Mouse (Mus musculus) limb, embryonic 15.5 days (tissue): ENCODE measurements around the gene Xylb. TPM values are rescaled to one million over a fixed set of nuclear protein-coding genes. Genes with fewer than 3 reads are reported as not detected.
A peak's percentile ranks its signal among the peaks of the same experiment; 100 is the strongest.

Source experiments
- ATAC-seq: fragments of 200-750 bp; cut with Nextera tagmentation; 2 replicates; pipeline ENCODE4 v1.8.0; 2017; ENCODE audit warnings: low read depth, moderate TSS enrichment; ENCODE audit not compliant: insufficient number of reproducible peaks, low FRiP score, low TSS enrichment
- H3K27ac ChIP-seq: fragments of 300-500 bp; sonication (generic); 2 replicates; pipeline ENCODE4 v1.5.1; 2015; ENCODE audit warnings: moderate library complexity, mild to moderate bottlenecking, inconsistent platforms
- H3K27me3 ChIP-seq: fragments of 300-500 bp; sonication (generic); 2 replicates; pipeline ENCODE4 v1.6.1; 2015; ENCODE audit warnings: inconsistent platforms
- H3K36me3 ChIP-seq: fragments of 300-500 bp; sonication (generic); 2 replicates; pipeline ENCODE4 v1.6.1; 2015; ENCODE audit warnings: inconsistent platforms
- H3K4me1 ChIP-seq: fragments of 300-500 bp; sonication (generic); 2 replicates; pipeline ENCODE4 v1.6.1; 2015; ENCODE audit warnings: inconsistent platforms
- H3K4me2 ChIP-seq: fragments of 300-500 bp; sonication (generic); 2 replicates; pipeline ENCODE4 v1.6.1; 2015; ENCODE audit warnings: mild to moderate bottlenecking, inconsistent platforms
- H3K4me3 ChIP-seq: fragments of 300-500 bp; sonication (generic); 2 replicates; pipeline ENCODE4 v1.5.1; 2015; ENCODE audit warnings: mild to moderate bottlenecking, inconsistent platforms
- H3K9ac ChIP-seq: fragments of 300-500 bp; sonication (generic); 2 replicates; pipeline ENCODE4 v1.6.1; 2015; ENCODE audit warnings: inconsistent platforms
- H3K9me3 ChIP-seq: fragments of 300-500 bp; sonication (generic); 2 replicates; pipeline ENCODE4 v1.6.1; 2016; ENCODE audit warnings: inconsistent platforms
- WGBS: fragments of 180-500 bp; shearing (Covaris S2); methylation state at CpG from one replicate; pipeline ENCODE4 v1.1.7; 2015; 5-methylcytosine and 5-hydroxymethylcytosine counted together
- polyA plus RNA-seq: library from polyadenylated mRNA; unstranded; fragments of >200 nt; fragmentation: Nextera tagmentation; extraction: Ambion mirVana; gene quantifications from 2 replicates; pipeline ENCODE4 v1.2.1, GENCODE M21; 2015

Xylb gene
- polyA plus RNA-seq, 1 experiment from 2014 or later = 4.2 TPM

DNA sequence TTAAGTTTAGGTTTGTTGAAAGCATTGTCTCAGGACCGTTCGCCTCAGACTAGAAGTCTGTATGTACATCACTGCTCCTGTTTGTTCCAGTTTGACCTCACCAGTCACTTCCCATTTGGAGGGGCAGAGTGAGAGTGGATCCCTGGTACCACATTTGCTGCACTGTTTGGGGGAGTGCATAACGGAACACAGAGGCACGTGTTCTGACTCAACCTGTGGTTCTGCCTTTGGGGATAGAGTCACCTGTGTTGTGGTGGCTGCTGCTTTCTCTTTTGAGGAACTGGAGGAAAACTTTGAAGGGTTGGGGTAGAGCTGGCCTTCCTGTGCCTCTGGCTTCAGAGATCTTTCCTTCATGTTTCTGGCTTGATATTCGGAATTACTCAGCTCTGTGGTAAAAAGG, 46.9 kb downstream of the Xylb start:
- Histone ChIP-seq H3K9me3 (no peaks in the 10 kb centered on the region), H3K4me3 (peak overlapping the region; percentile 88), H3K36me3 (no peaks in the 10 kb centered on the region), H3K27me3 (no peaks in the 10 kb centered on the region), H3K4me1 (peaks cover 49% of the 10 kb centered on the region), H3K27ac (no peak overlapping the region), H3K9ac (no peak overlapping the region), H3K4me2 (peak overlapping the region; percentile 97)
- ATAC-seq = no peak
- 62% methylated on average over 5 of the region's 5 CpGs for WGBS

DNA sequence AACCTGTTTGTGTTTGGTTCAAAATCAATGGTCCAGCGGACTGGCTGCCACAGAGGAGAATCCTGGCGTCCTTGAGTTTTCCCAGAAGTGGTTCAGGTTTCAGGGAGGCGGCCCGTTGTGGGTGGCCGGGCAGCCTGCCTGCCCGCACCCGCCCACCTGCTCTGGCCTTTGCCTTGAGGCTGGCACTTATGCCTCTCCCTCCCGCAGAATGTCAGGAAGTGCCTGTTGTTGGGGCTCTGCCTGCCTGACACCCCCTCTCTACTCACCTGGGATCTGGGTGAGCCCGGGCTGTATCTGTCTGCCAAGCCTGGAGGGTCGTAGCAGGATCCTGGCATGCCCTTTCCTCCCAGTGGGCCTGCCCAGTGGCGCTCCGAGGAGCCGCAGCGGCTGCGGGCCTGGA, 50.7 kb downstream of the Xylb start:
- no peaks in the 10 kb centered on the region for H3K27me3 ChIP-seq

GRCm38 (mm10) chr9:119408898-119409664, 51.9 kb downstream of the Xylb start:
- H3K27me3 ChIP-seq = no peaks in the 10 kb centered on the region
- 79% methylated on average over 11 of the region's 11 CpGs for WGBS
- no peak overlapping the region for H3K4me2 ChIP-seq
- H3K9me3 ChIP-seq = peaks cover 10% of the 10 kb centered on the region; the same call in 1 of the 2 replicates
- peak; percentile 41; the same call in 1 of the 2 replicates for ATAC-seq
- H3K4me1 ChIP-seq = peaks cover 34% of the 10 kb centered on the region
- peaks cover 14% of the 10 kb centered on the region for H3K36me3 ChIP-seq
- no peak overlapping the region for H3K4me3 ChIP-seq
- H3K9ac ChIP-seq = no peak overlapping the region
- peak overlapping the region; percentile 54 for H3K27ac ChIP-seq

More for the DNA sequence above, 50.7 kb downstream of the Xylb start:
- ATAC-seq = no peak
- H3K4me2 ChIP-seq = no peak overlapping the region
- no peak overlapping the region for H3K4me3 ChIP-seq
- peaks cover 10% of the 10 kb centered on the region for H3K36me3 ChIP-seq
- peaks cover 46% of the 10 kb centered on the region for H3K4me1 ChIP-seq
- 0 out of 2 replicates have a peak overlapping the region, but pooled peaks have one; percentile 11 for H3K27ac ChIP-seq
- H3K9ac ChIP-seq = no peak overlapping the region
- peaks cover 5% of the 10 kb centered on the region; the same call in 1 of the 2 replicates for H3K9me3 ChIP-seq
- 58% methylated on average over 15 of the region's 15 CpGs for WGBS

GRCm38 (mm10) chr9:119409864-119410263, 52.7 kb downstream of the Xylb start:
- Histone ChIP-seq H3K27me3 (no peaks in the 10 kb centered on the region), H3K27ac (no peak overlapping the region), H3K4me1 (peaks cover 27% of the 10 kb centered on the region), H3K36me3 (peaks cover 14% of the 10 kb centered on the region), H3K9me3 (peaks cover 10% of the 10 kb centered on the region; the same call in 1 of the 2 replicates), H3K4me2 (no peak overlapping the region), H3K4me3 (no peak overlapping the region), H3K9ac (no peak overlapping the region)
- WGBS = 78% methylated on average over 5 of the region's 5 CpGs
- no peak for ATAC-seq

DNA sequence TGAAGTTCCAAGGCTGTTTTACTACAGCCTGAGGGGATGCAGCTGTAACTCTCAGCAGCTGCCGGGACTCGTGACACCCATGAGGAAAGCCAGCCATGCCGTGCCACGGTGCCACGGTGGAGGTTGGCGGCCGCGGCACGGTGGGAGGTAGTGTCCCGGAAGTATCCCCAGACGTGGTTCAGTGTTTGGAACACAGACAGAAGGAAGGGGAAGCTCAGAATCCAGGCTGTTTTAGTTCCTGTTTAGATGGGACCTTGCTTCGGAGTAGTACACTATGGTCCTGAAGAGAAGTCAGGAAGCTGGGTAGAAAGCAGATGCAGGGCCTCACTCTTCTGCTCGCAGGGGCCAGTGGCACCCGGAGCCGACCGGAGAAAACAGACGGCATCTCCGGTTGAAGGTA, 60.8 kb downstream of the Xylb start:
- no peak overlapping the region for H3K4me3 ChIP-seq

DNA sequence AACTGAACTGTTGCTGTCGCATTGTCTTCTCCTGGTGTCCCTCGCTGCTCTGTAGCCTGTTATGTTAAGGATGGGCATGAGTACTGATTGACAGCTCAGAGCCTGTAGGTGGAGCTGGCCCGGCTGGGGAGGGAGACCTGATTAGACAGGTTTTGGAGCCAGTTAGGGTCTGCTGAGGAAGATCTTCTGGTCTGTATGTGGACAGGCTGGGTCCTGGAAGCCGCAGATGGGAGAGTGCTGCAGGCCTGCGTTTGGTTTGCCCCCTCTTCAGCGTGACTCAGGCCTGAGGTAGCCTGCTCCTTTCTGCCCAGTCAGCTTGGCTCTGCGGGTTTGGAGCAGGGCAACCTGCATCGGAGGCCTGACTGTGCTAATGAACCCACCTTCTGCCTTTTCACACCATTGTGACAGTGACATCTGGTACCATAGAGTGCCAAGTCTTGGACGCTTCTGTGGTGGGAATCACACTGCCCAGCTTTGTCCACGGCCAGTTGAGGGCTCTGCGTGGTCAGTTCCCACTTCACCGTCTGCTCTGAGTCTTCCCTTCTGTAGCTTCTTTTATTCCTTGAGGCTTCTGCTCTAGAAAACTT, 62.8 kb downstream of the Xylb start:
- ATAC-seq = no peak
- Histone ChIP-seq H3K36me3 (no peaks in the 10 kb centered on the region), H3K27me3 (no peaks in the 10 kb centered on the region), H3K9me3 (no peaks in the 10 kb centered on the region), H3K9ac (no peak overlapping the region), H3K4me3 (no peak overlapping the region), H3K27ac (no peak overlapping the region), H3K4me2 (no peak overlapping the region), H3K4me1 (peaks cover 50% of the 10 kb centered on the region)
- 82% methylated on average over 12 of the region's 12 CpGs for WGBS

More for the DNA sequence above, 60.8 kb downstream of the Xylb start:
- Histone ChIP-seq H3K9me3 (0 out of 2 replicates have a peak, but pooled peaks cover 3% of the 10 kb centered on the region), H3K36me3 (0 out of 2 replicates have a peak, but pooled peaks cover 3% of the 10 kb centered on the region), H3K27ac (peak overlapping the region; percentile 19; the same call in 1 of the 2 replicates), H3K27me3 (no peaks in the 10 kb centered on the region), H3K9ac (no peak overlapping the region), H3K4me2 (peak overlapping the region; percentile 8; the same call in 1 of the 2 replicates), H3K4me1 (peaks cover 34% of the 10 kb centered on the region)
- 46% methylated on average over 18 of the region's 18 CpGs for WGBS
- ATAC-seq = no peak

- ATAC-seq = peak; percentile 83
- Histone ChIP-seq H3K9me3 (no peaks in the 10 kb centered on the region), H3K36me3 (peaks cover 12% of the 10 kb centered on the region), H3K4me2 (0 out of 2 replicates have a peak overlapping the region, but pooled peaks have one; percentile 5), H3K4me3 (no peak overlapping the region), H3K4me1 (peaks cover 56% of the 10 kb centered on the region), H3K9ac (no peak overlapping the region), H3K27me3 (no peaks in the 10 kb centered on the region), H3K27ac (peak overlapping the region; percentile 69)
- 21% methylated on average over 7 of the region's 7 CpGs for WGBS
Observed at GRCm38 (mm10) chr9:119425217-119425975, 68.2 kb downstream of the Xylb start.

GRCm38 (mm10) chr9:119425976-119426415, 68.8 kb downstream of the Xylb start:
- H3K9ac ChIP-seq = no peak overlapping the region
- H3K4me2 ChIP-seq = no peak overlapping the region
- peak overlapping the region; percentile 69; the same call in 1 of the 2 replicates for H3K27ac ChIP-seq
- peaks cover 13% of the 10 kb centered on the region for H3K36me3 ChIP-seq
- 81% methylated on average over 13 of the region's 13 CpGs for WGBS
- H3K27me3 ChIP-seq = no peaks in the 10 kb centered on the region
- H3K4me1 ChIP-seq = peaks cover 51% of the 10 kb centered on the region
- no peaks in the 10 kb centered on the region for H3K9me3 ChIP-seq
- H3K4me3 ChIP-seq = no peak overlapping the region
- ATAC-seq = no peak

- H3K4me1 ChIP-seq = peaks cover 51% of the 10 kb centered on the region
- no peak for ATAC-seq
- H3K9ac ChIP-seq = no peak overlapping the region
- 54% methylated on average over 7 of the region's 7 CpGs for WGBS
- H3K4me3 ChIP-seq = no peak overlapping the region
- no peak overlapping the region for H3K4me2 ChIP-seq
- no peaks in the 10 kb centered on the region for H3K27me3 ChIP-seq
- H3K9me3 ChIP-seq = no peaks in the 10 kb centered on the region
- peaks cover 16% of the 10 kb centered on the region for H3K36me3 ChIP-seq
- H3K27ac ChIP-seq = no peak overlapping the region
Observed at GRCm38 (mm10) chr9:119426483-119426882, 69.3 kb downstream of the Xylb start.

DNA sequence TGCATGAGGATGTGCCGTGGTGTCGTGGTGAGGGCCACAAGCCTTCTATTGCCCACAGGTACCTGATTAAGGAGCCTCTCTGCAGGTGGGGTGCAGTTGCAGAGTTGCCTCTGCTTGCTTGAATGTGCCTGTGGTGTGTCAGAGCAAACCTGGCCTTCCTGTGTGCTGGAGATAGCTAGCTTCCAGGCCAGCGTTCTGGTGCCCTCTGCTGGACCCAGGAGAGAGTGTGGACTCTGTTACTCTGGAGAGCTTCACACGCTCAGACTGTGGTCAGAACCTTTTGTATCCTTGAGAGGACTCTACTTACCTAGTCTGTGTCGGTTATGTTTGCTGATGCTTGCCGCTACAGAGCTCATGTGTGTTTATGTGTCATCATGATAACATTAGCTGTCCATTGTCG, 73.1 kb downstream of the Xylb start:
- no peaks in the 10 kb centered on the region for H3K27me3 ChIP-seq
- H3K9me3 ChIP-seq = no peaks in the 10 kb centered on the region
- ATAC-seq = no peak
- WGBS = 50% methylated on average over 7 of the region's 7 CpGs
- peaks cover 29% of the 10 kb centered on the region for H3K4me1 ChIP-seq
- peaks cover 46% of the 10 kb centered on the region for H3K36me3 ChIP-seq
- H3K9ac ChIP-seq = no peak overlapping the region
- no peak overlapping the region for H3K27ac ChIP-seq
- no peak overlapping the region for H3K4me2 ChIP-seq
- no peak overlapping the region for H3K4me3 ChIP-seq

DNA sequence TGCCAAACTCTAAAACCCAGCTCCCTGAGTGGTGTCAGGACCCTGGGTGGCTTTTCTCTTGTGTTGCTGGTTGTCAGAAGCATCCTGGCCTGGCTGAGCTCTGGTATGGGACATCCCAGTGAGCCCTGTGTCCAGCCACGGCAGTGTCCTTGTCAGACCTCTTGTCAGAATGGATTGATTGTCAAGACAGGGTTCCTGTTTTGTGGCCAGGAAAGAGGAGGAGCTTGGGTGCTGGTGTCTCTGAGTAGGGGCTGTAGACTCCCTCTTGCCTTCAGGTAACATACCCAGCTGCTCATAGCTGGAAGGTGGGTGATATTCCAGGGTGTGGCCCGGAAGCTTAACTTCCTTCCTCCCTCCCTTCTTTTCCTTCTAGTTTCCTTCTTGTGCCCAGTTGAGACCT, 78.7 kb downstream of the Xylb start:
- Histone ChIP-seq H3K27ac (no peak overlapping the region), H3K9me3 (no peaks in the 10 kb centered on the region), H3K36me3 (peaks cover 46% of the 10 kb centered on the region), H3K4me3 (no peak overlapping the region), H3K4me2 (no peak overlapping the region), H3K4me1 (no peaks in the 10 kb centered on the region), H3K9ac (no peak overlapping the region), H3K27me3 (no peaks in the 10 kb centered on the region)
- 83% methylated on average over 2 of the region's 2 CpGs for WGBS
- ATAC-seq = no peak
